Comparison of ENCODE assay signal across 8 mouse cellular contexts in genomic region chr1:138847146-138847545, GRCm38 (mm10). TPM values are rescaled to one million over a fixed set of nuclear protein-coding genes. Genes with fewer than 3 reads are reported as not detected.
DNase-seq lines count a peak whose midpoint lies in the region; ATAC-seq lines count a peak whose summit lies in the region.

No protein-coding gene starts in this region.

- peaks cover 80% of the 10 kb centered on the region for H3K27me3 ChIP-seq in kidney, embryonic 14.5 days (ENCODE audit: control insufficient read depth, insufficient read depth, low read length)
- H3K27me3 ChIP-seq in embryonic facial prominence, embryonic 12.5 days: peaks cover 90% of the 10 kb centered on the region
- peaks cover 86% of the 10 kb centered on the region for H3K27me3 ChIP-seq in intestine, embryonic 14.5 days (replicated peaks; ENCODE audit: control insufficient read depth, insufficient read depth, low read length)

- WGBS in kidney, embryonic 14.5 days: under 1% methylated on average over 21 of the region's 21 CpGs
- 1% methylated on average over 21 of the region's 21 CpGs for WGBS in embryonic facial prominence, embryonic 12.5 days
- 0% methylated on average over 21 of the region's 21 CpGs for WGBS in intestine, embryonic 14.5 days

- H3K9ac ChIP-seq in kidney, embryonic 14.5 days (ENCODE audit: low read depth, low read length): no peak overlapping the region
- H3K9ac ChIP-seq in embryonic facial prominence, embryonic 12.5 days: no peak overlapping the region
- H3K9ac ChIP-seq in intestine, embryonic 14.5 days (ENCODE audit: low read length): no peak overlapping the region

- peak overlapping the region; percentile 15; the same call in 1 of the 2 replicates for H3K4me2 ChIP-seq in kidney, embryonic 14.5 days (replicated peaks; ENCODE audit: low read depth, low read length)
- H3K4me2 ChIP-seq in embryonic facial prominence, embryonic 12.5 days (replicated peaks): 0 out of 2 replicates have a peak overlapping the region, but pooled peaks have one; percentile 15
- H3K4me2 ChIP-seq in intestine, embryonic 14.5 days (ENCODE audit: low read length): no peak overlapping the region

- H3K9me3 ChIP-seq in kidney, embryonic 14.5 days (ENCODE audit: control insufficient read depth, low read length): no peaks in the 10 kb centered on the region
- no peaks in the 10 kb centered on the region for H3K9me3 ChIP-seq in embryonic facial prominence, embryonic 12.5 days
- H3K9me3 ChIP-seq in intestine, embryonic 14.5 days (ENCODE audit: control insufficient read depth, low read length): no peaks in the 10 kb centered on the region

- DNase-seq in kidney, adult 8-10 months: no peak
- DNase-seq in intestine, embryonic 14.5 days (ENCODE audit: low spot score): peak; percentile 61
- peak; percentile 39 for DNase-seq in naive thymus-derived CD4-positive, alpha-beta T cell, adult 2 months (ENCODE audit: low read depth)
- no peak for DNase-seq in cerebellum, adult 11-12 months
- DNase-seq in retina, postnatal 1 day: no peak
- no peak for DNase-seq in spleen, adult 18-20 months

- H3K36me3 ChIP-seq in kidney, embryonic 14.5 days (ENCODE audit: control insufficient read depth, insufficient read depth, low read length): no peaks in the 10 kb centered on the region; the same call in 1 of the 2 replicates
- no peaks in the 10 kb centered on the region for H3K36me3 ChIP-seq in embryonic facial prominence, embryonic 12.5 days
- H3K36me3 ChIP-seq in intestine, embryonic 14.5 days (ENCODE audit: control insufficient read depth, insufficient read depth, low read length): peaks cover 9% of the 10 kb centered on the region; the same call in 1 of the 2 replicates

- no peak for ATAC-seq in kidney, embryonic 14.5 days (ENCODE audit: low FRiP score, low TSS enrichment)
- ATAC-seq in embryonic facial prominence, embryonic 12.5 days (ENCODE audit: insufficient number of reproducible peaks, insufficient read depth, low FRiP score, low TSS enrichment): no peak
- ATAC-seq in intestine, embryonic 14.5 days (replicated peaks; ENCODE audit: low FRiP score, low TSS enrichment, low read depth): no peak

- H3K4me3 ChIP-seq in kidney, embryonic 14.5 days (ENCODE audit: low read length): no peak overlapping the region
- H3K4me3 ChIP-seq in embryonic facial prominence, embryonic 12.5 days: 0 out of 2 replicates have a peak overlapping the region, but pooled peaks have one; percentile 12
- no peak overlapping the region; the same call in 1 of the 2 replicates for H3K4me3 ChIP-seq in intestine, embryonic 14.5 days (ENCODE audit: low read depth, low read length)

- H3K27ac ChIP-seq in kidney, embryonic 14.5 days (ENCODE audit: low read depth, low read length): no peak overlapping the region
- H3K27ac ChIP-seq in embryonic facial prominence, embryonic 12.5 days: no peak overlapping the region
- H3K27ac ChIP-seq in intestine, embryonic 14.5 days (ENCODE audit: low read depth): no peak overlapping the region

- H3K4me1 ChIP-seq in kidney, embryonic 14.5 days (ENCODE audit: control insufficient read depth, insufficient read depth, low read length): 0 out of 2 replicates have a peak, but pooled peaks cover 8% of the 10 kb centered on the region
- peaks cover 19% of the 10 kb centered on the region for H3K4me1 ChIP-seq in embryonic facial prominence, embryonic 12.5 days
- peaks cover 18% of the 10 kb centered on the region for H3K4me1 ChIP-seq in intestine, embryonic 14.5 days (replicated peaks; ENCODE audit: control insufficient read depth, insufficient read depth, low read length)

RNA-seq across cellular contexts. Expression of gene Lhx9, which starts 1.2 kb away (rescaled TPM):
- polyA plus RNA-seq in kidney, embryonic 14.5 days (2014; fragmentation: Nextera tagmentation; extraction: Ambion mirVana): 0.07 TPM in 1 of 2 replicates, not detected in the other
- polyA plus RNA-seq in embryonic facial prominence, embryonic 12.5 days (2016; fragmentation: Nextera tagmentation; extraction: Ambion mirVana): 0.91 and 1.3 TPM in 2 replicates
- 0.05 TPM in 1 of 2 replicates, not detected in the other for polyA plus RNA-seq in intestine, embryonic 14.5 days (2014; fragmentation: Nextera tagmentation; extraction: Ambion mirVana)

RNA-seq across cellular contexts. Expression of gene 2310009B15Rik, which starts 9.5 kb away (rescaled TPM):
- polyA plus RNA-seq in kidney, embryonic 14.5 days (2014; fragmentation: Nextera tagmentation; extraction: Ambion mirVana): 47.8 and 58.4 TPM in 2 replicates
- polyA plus RNA-seq in embryonic facial prominence, embryonic 12.5 days (2016; fragmentation: Nextera tagmentation; extraction: Ambion mirVana): 43.2 and 43.4 TPM in 2 replicates
- polyA plus RNA-seq in intestine, embryonic 14.5 days (2014; fragmentation: Nextera tagmentation; extraction: Ambion mirVana): 43.9 and 46.1 TPM in 2 replicates

Comparison
In these comparisons a context has a peak if more than half of its experiments do, and no peak if none do; other contexts are left out.
1. DNase-seq: peak in intestine, embryonic 14.5 days (single experiment) and naive thymus-derived CD4-positive, alpha-beta T cell, adult 2 months (single experiment); none in kidney, adult 8-10 months (0 of 2), cerebellum, adult 11-12 months (single experiment), retina, postnatal 1 day (single experiment) and spleen, adult 18-20 months (0 of 2).